Mouse (Mus musculus): ENCODE measurements around the gene Six5. TPM values are rescaled to one million over a fixed set of nuclear protein-coding genes. Genes with fewer than 3 reads are reported as not detected.

The Six5 gene
- total RNA-seq, 2 experiments from 2014 or later: 1.6 to 2.6 TPM

DNA sequence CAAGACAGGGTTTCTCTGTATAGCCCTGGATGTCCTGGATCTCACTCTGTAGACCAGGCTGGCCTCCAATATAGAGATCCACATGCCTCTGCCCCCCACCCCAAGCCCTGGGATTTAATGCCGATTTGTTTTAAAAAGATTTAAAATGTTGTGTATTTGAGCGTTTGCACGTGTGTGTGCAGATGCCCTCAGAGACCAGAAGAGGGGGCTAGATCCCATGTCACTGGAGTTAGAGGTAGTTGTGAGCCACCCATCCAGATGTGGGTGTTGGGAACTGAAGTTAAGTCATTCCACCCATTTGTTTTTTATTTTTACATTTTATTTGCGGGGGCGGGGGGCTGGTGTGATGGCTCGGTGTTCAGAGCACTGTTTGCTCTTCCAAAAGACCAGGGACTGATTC lies 19.9 kb upstream of the Six5 start:
- intact Hi-C loops (cut with DNase I): loop anchor here (2.0 kb wide), 1 partner anchor 18 kb away; no protein-coding TSS in a partner anchor
- DNase-seq (ENCODE audit: low spot score in 2 of 2): no peak

DNA sequence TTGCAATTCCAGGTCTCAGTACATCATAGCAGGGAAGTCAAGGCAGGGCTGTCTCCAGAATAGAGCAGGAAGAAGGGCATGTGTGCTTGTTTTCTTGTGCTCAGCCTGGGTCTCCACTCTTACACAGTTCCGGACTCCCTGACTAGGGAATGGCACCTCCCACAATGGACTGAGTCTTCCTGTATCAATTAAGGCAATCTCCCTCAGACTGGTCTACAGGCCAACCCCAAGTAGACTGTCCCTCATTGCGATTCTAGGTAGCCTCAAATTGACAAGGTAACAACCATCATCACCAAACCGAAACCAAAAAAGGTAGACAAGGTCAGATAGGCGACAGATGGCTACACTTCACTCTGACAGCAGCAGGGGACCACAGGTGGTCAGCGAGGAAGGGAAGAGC lies 19.2 kb upstream of the Six5 start:
- intact Hi-C loops (cut with DNase I): loop anchor here (2.0 kb wide), 1 partner anchor 18 kb away; no protein-coding TSS in a partner anchor
- no peak for DNase-seq (ENCODE audit: low spot score in 2 of 2)

DNA sequence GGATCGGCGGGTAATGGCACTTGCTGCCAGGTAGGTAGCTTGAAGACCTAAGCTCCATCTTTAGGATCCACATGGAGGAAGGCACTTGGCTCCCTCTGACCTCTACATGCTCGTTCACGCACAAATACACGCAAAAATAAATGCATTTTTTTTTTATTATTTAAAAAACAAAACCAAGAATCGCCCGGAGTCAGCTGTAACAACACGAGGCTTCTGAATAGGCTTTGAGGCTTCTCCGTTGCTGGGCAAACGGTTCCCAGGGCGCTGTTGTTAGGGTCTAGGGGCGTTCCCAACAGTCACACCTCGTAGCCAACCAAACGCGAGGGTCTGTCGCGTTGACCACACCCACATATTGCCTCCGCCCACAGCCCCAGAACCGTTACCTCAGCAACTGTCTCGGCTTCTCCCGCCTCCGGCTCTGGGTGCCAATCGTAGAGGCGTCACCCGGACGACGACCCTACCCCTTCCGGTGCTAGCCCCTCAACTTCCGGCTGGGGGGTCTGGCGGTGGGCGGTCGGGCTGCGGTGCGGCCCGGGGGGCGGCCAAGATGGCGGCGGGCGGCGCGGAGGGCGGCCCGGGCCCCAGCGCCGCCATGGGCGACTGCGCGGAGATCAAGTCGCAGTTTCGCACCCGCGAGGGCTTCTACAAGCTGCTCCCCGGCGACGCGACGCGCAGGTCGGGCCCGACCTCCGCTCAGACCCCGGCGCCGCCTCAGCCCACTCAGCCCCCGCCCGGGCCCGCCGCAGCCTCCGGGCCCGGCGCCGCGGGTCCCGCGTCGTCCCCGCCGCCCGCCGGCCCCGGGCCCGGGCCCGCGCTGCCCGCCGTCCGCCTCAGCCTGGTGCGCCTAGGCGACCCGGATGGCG lies 18.4 kb upstream of the Six5 start, which contains the start of gene Dmwd:
Gene Dmwd (plus strand): TSS at position 505 of the 863 bp plus-strand sequence.
- DNase-seq (ENCODE audit: low spot score in 2 of 2): peak; percentile 95 to 96
- intact Hi-C loops (cut with DNase I): loop anchor here (2.0 kb wide), 1 partner anchor 17 kb away; no protein-coding TSS in a partner anchor

- DNase-seq (ENCODE audit: low spot score in 2 of 2): no peak
- intact Hi-C loops (cut with DNase I): no loop called here
Measured at GRCm38 (mm10) chr7:19076586-19076991, 17.8 kb upstream of the Six5 start.

DNA sequence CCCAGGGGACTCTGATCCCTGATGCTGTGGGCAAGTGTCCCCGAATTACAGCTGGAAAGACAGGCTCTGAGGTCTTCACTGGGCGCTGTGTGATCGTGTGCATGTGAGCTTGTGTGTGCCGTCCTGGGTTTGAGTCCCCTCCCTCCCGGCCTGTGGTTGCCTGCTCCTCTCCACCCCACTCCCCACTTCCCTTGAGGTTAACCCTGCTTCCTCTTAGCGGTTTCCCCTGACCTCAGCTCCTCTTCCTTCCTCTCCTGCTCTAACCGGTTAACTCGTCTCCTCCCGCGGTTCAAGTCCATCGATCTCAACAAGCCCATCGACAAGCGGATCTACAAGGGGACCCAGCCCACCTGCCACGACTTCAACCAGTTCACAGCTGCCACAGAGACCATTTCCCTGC lies 16.6 kb upstream of the Six5 start:
- DNase-seq (ENCODE audit: low spot score in 2 of 2): no peak
- intact Hi-C loops (cut with DNase I): no loop called here

DNA sequence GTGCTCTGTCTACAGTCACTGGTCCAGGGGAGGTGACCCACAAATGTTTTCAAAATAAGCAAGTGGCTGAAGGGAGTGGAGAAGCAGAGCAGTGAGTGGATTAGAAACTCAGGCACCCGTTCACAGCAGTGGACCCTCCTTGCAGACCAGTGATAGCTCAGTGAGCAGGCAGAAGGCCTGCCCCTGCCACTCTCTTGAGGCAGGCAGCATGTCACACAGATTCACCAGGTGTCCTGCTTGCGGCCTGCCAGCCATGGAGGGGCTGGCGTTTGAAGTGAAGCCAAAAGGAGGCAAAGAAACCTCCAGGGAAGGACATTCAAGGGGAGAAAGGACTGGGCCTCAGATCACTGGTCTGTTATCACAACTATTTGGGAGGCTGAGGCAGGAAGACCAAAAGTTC lies 15.7 kb upstream of the Six5 start:
- intact Hi-C loops (cut with DNase I): no loop called here
- no peak for DNase-seq (ENCODE audit: low spot score in 2 of 2)

DNA sequence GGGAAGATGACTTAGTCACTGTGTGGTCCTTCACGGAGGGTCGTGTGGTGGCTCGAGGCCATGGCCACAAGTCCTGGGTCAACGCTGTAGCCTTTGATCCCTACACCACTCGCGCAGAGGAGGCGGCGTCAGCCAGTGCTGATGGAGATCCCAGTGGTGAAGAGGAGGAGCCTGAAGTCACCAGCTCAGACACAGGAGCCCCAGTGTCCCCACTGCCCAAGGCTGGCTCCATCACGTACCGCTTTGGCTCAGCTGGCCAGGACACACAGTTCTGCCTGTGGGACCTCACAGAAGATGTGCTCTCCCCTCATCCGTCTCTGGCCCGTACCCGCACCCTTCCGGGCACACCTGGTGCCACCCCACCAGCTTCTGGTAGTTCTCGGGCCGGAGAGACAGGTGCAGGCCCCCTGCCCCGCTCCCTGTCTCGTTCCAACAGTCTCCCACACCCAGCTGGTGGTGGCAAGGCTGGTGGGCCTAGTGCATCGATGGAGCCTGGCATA lies 13.9 kb upstream of the Six5 start:
- intact Hi-C loops (cut with DNase I): no loop called here

GRCm38 (mm10) chr7:19082171-19082570 lies 12.2 kb upstream of the Six5 start:
- intact Hi-C loops (cut with DNase I): no loop called here
- no peak for DNase-seq (ENCODE audit: low spot score in 2 of 2)

More for the DNA sequence above, 13.9 kb upstream of the Six5 start:
- DNase-seq (ENCODE audit: low spot score in 2 of 2): no peak

DNA sequence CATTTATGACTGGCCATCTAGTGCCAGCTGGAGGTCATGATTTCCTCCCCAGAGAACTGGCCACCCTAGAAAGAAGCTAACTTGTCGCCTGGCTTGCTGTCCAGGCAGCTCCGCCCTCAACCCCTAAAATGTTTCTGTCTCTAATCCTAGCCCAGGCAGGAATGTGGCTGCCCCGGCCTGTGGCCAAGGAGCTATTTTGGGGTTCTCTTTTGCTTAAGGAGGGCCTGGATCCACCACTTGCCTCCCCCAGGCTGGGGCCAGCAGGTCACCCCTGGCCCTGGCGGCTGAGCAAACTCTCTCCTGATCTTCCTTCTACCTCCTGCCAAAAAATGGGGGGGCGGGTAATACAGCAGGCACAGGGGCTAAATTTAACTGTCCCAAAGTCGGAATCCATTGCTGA lies 11.3 kb upstream of the Six5 start:
- DNase-seq (ENCODE audit: low spot score in 2 of 2): no peak
- intact Hi-C loops (cut with DNase I): no loop called here

DNA sequence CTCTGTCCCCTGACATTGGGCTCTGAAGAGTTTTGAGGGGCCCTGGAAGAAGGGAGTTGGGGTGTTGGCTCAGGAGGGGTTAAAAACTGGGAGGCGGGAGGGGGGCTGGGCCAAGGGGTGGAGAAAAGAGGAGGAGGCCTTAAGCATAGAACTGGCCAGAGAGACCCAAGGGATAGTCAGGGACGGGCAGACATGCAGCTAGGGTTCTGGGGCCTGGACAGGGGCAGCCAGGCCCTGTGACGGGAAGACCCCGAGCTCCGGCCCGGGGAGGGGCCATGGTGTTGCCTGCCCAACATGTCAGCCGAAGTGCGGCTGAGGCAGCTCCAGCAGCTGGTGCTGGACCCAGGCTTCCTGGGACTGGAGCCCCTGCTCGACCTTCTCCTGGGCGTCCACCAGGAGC lies 10.7 kb upstream of the Six5 start, which contains the start of gene Dmpk:
Gene Dmpk (plus strand): TSS at position 149 of the 400 bp plus-strand sequence.
- intact Hi-C loops (cut with DNase I): no loop called here
- DNase-seq (ENCODE audit: low spot score in 2 of 2): no peak

GRCm38 (mm10) chr7:19084277-19084771 lies 10.1 kb upstream of the Six5 start:
- intact Hi-C loops (cut with DNase I): no loop called here
- no peak for DNase-seq (ENCODE audit: low spot score in 2 of 2)

- intact Hi-C loops (cut with DNase I): no loop called here
- DNase-seq (ENCODE audit: low spot score in 2 of 2): no peak
Measured at GRCm38 (mm10) chr7:19084921-19085473, 9.4 kb upstream of the Six5 start.

DNA sequence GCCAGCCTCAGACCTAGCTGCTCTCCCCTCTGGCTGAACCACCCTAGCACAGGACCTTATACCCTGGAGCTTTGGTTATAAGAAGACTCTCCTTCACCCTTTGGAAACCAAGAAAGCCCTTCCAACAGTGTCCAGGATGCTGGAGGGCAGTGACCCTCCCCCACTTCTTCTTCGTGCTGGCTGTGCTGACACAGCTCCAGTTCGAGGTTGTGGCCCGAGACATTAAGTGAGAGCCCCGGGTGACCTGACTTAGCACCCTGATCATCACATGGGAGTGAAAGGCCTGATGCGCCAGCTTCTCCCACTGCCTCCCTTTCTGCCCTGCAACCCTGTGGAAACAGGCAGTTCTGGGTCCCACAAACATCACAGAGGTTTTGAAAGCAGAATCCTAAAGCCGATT lies 8.9 kb upstream of the Six5 start:
- DNase-seq (ENCODE audit: low spot score in 2 of 2): no peak
- intact Hi-C loops (cut with DNase I): no loop called here

GRCm38 (mm10) chr7:19086042-19086441 lies 8.4 kb upstream of the Six5 start:
- intact Hi-C loops (cut with DNase I): no loop called here
- DNase-seq (ENCODE audit: low spot score in 2 of 2): no peak

DNA sequence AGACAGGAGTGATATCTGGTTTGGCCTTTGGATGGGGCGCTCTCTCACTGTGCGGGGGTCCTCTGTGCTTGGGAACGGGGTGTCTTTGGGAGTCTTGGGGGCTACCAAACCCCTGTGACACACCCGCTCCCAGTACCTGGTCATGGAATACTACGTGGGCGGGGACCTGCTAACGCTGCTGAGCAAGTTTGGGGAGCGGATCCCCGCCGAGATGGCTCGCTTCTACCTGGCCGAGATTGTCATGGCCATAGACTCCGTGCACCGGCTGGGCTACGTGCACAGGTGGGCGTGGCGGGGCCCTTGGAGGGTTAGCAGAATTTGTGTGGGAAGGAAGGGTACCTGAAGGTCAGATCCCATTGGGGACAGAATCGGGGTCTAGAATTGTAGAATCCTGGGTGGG lies 7.6 kb upstream of the Six5 start:
- intact Hi-C loops (cut with DNase I): no loop called here

DNA sequence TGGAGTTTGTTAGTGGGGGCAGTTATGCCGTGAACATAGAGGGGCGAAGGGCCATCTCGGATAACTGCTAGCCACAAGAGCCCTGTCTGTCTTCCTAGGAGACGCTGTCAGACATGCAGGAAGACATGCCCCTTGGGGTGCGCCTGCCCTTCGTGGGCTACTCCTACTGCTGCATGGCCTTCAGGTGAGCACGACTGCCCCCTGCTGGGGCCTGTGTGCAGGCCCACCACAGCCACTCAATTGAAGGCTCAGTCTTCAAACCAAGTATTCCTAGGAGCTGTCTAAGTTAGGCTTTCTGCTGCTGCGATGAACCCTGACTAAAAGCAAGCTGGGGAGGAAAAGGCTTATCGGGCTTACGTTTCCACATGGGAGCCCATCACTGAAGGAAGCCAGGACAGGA lies 5.6 kb upstream of the Six5 start:
- intact Hi-C loops (cut with DNase I): no loop called here
- no peak for DNase-seq (ENCODE audit: low spot score in 2 of 2)

More for the DNA sequence above, 7.6 kb upstream of the Six5 start:
- DNase-seq (ENCODE audit: low spot score in 2 of 2): no peak

DNA sequence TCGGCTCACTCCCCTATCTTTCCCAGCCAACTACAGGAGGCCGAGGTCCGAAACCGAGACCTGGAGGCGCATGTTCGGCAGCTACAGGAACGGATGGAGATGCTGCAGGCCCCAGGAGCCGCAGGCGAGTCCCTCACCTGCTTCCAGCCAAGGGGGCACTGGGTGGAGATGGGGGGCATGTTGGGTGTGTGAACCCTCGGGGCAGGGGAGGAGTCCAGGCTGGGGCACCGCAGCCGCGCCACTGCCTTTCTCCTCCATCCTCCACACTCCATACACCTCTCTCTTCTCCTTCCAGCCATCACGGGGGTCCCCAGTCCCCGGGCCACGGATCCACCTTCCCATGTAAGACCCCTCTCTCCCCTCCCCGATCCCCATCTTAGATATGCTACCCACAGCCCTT lies 2.5 kb upstream of the Six5 start:
- DNase-seq (ENCODE audit: low spot score in 2 of 2): no peak
- intact Hi-C loops (cut with DNase I): loop anchor here (2.0 kb wide), 1 partner anchor 17 kb away; no protein-coding TSS in a partner anchor

DNA sequence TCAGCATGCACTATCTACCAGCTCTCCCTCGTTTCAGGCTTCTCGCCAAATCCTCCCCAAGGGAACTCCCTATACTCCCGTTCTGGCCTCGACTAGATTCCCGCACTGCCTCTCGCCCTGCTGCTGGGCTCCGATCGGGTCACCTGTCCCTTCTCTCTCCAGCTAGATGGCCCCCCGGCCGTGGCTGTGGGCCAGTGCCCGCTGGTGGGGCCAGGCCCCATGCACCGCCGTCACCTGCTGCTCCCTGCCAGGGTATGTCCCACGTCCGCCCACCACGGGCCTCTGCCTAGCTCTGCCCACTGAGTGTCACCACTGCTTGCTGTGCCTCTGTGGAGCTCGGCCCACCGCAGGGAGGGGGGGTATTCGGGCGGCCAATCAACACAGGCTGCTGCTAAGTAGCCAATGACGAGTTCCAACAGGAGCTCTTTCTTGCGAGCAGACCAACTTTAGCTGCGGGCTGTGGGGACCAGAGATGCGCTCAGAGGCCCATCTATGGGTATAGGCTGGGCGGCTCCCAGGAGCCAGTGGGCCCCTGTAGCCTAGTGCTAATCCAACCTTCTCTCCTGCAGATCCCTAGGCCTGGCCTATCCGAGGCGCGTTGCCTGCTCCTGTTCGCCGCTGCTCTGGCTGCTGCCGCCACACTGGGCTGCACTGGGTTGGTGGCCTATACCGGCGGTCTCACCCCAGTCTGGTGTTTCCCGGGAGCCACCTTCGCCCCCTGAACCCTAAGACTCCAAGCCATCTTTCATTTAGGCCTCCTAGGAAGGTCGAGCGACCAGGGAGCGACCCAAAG lies 1.8 kb upstream of the Six5 start:
- DNase-seq (ENCODE audit: low spot score in 2 of 2): no peak
- intact Hi-C loops (cut with DNase I): loop anchor here (2.0 kb wide), 1 partner anchor 18 kb away; no protein-coding TSS in a partner anchor

DNA sequence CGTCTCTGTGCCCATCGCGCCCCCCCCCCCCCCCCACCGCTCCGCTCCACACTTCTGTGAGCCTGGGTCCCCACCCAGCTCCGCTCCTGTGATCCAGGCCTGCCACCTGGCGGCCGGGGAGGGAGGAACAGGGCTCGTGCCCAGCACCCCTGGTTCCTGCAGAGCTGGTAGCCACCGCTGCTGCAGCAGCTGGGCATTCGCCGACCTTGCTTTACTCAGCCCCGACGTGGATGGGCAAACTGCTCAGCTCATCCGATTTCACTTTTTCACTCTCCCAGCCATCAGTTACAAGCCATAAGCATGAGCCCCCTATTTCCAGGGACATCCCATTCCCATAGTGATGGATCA lies 1.2 kb upstream of the Six5 start:
- intact Hi-C loops (cut with DNase I): loop anchor here (2.0 kb wide), 1 partner anchor 18 kb away; no protein-coding TSS in a partner anchor
- DNase-seq (ENCODE audit: low spot score in 2 of 2): peak; percentile 68 to 75
